Mouse (Mus musculus) MEL (cell line): ENCODE measurements around the gene Vsig2. TPM values are rescaled to one million over a fixed set of nuclear protein-coding genes. Genes with fewer than 3 reads are reported as not detected.

Experiments
- DNase-seq: peaks from one replicate; pipeline ENCODE4 v3.0.0; 2011; ENCODE audit warnings: low read depth, low spot score
- H3K27ac ChIP-seq: 2 replicates; pipeline ENCODE4 v1.5.1; 2012; ENCODE audit warnings: low read depth, mild to moderate bottlenecking, control low read depth, low read length, moderate library complexity; ENCODE audit not compliant: control insufficient read depth
- H3K27me3 ChIP-seq, 2 experiments: fragments of 150-350 bp in 1 of 2; sonication (generic) in 1 of 2; 2 replicates each; pipeline ENCODE4 v1.6.1; 2012; ENCODE audit warnings: low read length in 2 of 2, mild to moderate bottlenecking in 2 of 2, improper control_type of control experiment in 1 of 2, moderate library complexity in 1 of 2; ENCODE audit not compliant: insufficient read depth in 2 of 2, control insufficient read depth in 1 of 2
- H3K36me3 ChIP-seq, 2 experiments: 2 replicates each; pipeline ENCODE4 v1.6.1; 2012 to 2014; ENCODE audit warnings: low read length in 2 of 2, improper control_type of control experiment in 1 of 2, inconsistent platforms in 1 of 2, mild to moderate bottlenecking in 1 of 2; ENCODE audit not compliant: insufficient read depth in 2 of 2, control insufficient read depth in 1 of 2
- H3K4me1 ChIP-seq, 2 experiments: fragments of 150-350 bp in 1 of 2; sonication (generic) in 1 of 2; 2 replicates each; pipeline ENCODE4 v1.6.1; 2012; ENCODE audit warnings: low read length in 2 of 2, improper control_type of control experiment in 1 of 2, mild to moderate bottlenecking in 1 of 2; ENCODE audit not compliant: insufficient read depth in 2 of 2, control insufficient read depth in 1 of 2
- H3K4me3 ChIP-seq, 2 experiments: fragments of 150-350 bp in 1 of 2; sonication (generic) in 1 of 2; 2 replicates each; pipeline ENCODE4 v1.5.1; 2012; ENCODE audit warnings: low read depth in 2 of 2, low read length in 2 of 2, mild to moderate bottlenecking in 2 of 2, moderate library complexity in 2 of 2, control low read depth in 1 of 2, improper control_type of control experiment in 1 of 2; ENCODE audit not compliant: control insufficient read depth in 1 of 2, insufficient read depth in 1 of 2
- H3K79me2 ChIP-seq: 2 replicates; pipeline ENCODE4 v1.6.1; 2012; ENCODE audit warnings: mild to moderate bottlenecking, low read length, moderate library complexity; ENCODE audit not compliant: control insufficient read depth, poor library complexity, insufficient read depth
- H3K9ac ChIP-seq: 2 replicates; pipeline ENCODE4 v1.6.1; 2012; ENCODE audit warnings: low read depth, mild to moderate bottlenecking, control low read depth, low read length, moderate library complexity; ENCODE audit not compliant: control insufficient read depth, poor library complexity, severe bottlenecking
- H3K9me3 ChIP-seq: fragments of 150-350 bp; sonication (generic); replicated peaks from 2 replicates; pipeline ENCODE4 v1.6.1; 2012; ENCODE audit warnings: mild to moderate bottlenecking, low read length, improper control_type of control experiment, moderate library complexity; ENCODE audit not compliant: insufficient read depth
- BHLHE40 ChIP-seq: IDR thresholded peaks from 2 replicates; pipeline ENCODE4 v1.6.1; 2012; ENCODE audit warnings: low read depth, mild to moderate bottlenecking, inconsistent platforms, low read length, improper control_type of control experiment, borderline replicate concordance
- CHD2 ChIP-seq: IDR thresholded peaks from 2 replicates; pipeline ENCODE4 v1.6.1; 2011; ENCODE audit warnings: low read length, improper control_type of control experiment
- CTCF ChIP-seq, 3 experiments: IDR thresholded peaks in 2 of 3; conservative IDR thresholded peaks in 1 of 3; 2 replicates each; pipeline ENCODE4 v1.5.1; 2011 to 2012; ENCODE audit warnings: low read length in 3 of 3, low read depth in 2 of 3, mild to moderate bottlenecking in 2 of 3, improper control_type of control experiment in 1 of 3, inconsistent platforms in 1 of 3, mixed read lengths in 1 of 3, moderate library complexity in 1 of 3; ENCODE audit not compliant: control insufficient read depth in 1 of 3, insufficient read depth in 1 of 3, poor library complexity in 1 of 3, severe bottlenecking in 1 of 3
- ELF1 ChIP-seq: IDR thresholded peaks from 2 replicates; pipeline ENCODE4 v1.6.1; 2014; ENCODE audit warnings: low read depth, mild to moderate bottlenecking, inconsistent platforms, low read length, improper control_type of control experiment, moderate library complexity
- GABPA ChIP-seq: IDR thresholded peaks from 2 replicates; pipeline ENCODE4 v1.6.1; 2012; ENCODE audit warnings: low read depth, mild to moderate bottlenecking, inconsistent platforms, low read length, improper control_type of control experiment, moderate library complexity
- GATA1 ChIP-seq: IDR thresholded peaks from 2 replicates; pipeline ENCODE4 v1.6.1; 2011; ENCODE audit warnings: low read depth, low read length, improper control_type of control experiment
- MAFK ChIP-seq: IDR thresholded peaks from 2 replicates; pipeline ENCODE4 v1.6.1; 2011; ENCODE audit warnings: low read depth, mild to moderate bottlenecking, low read length, improper control_type of control experiment, borderline replicate concordance
- MXI1 ChIP-seq: IDR thresholded peaks from 2 replicates; pipeline ENCODE4 v1.6.1; 2011; ENCODE audit warnings: mild to moderate bottlenecking, low read depth, low read length, improper control_type of control experiment
- POLR2A ChIP-seq, 2 experiments: IDR thresholded peaks; 2 replicates each; pipeline ENCODE4 v1.6.1; 2011 to 2012; ENCODE audit warnings: low read length in 2 of 2, mild to moderate bottlenecking in 2 of 2, control low read depth in 1 of 2, improper control_type of control experiment in 1 of 2, low read depth in 1 of 2, moderate library complexity in 1 of 2; ENCODE audit not compliant: control insufficient read depth in 1 of 2, insufficient read depth in 1 of 2, poor library complexity in 1 of 2
- POLR2AphosphoS5 ChIP-seq: IDR thresholded peaks from 2 replicates; pipeline ENCODE4 v1.6.1; 2012; ENCODE audit warnings: low read depth, borderline replicate concordance, mild to moderate bottlenecking, inconsistent platforms, low read length, moderate library complexity, mixed read lengths
- RAD21 ChIP-seq: IDR thresholded peaks from 2 replicates; pipeline ENCODE4 v1.6.1; 2011; ENCODE audit warnings: mild to moderate bottlenecking, low read depth, low read length, improper control_type of control experiment
- RCOR1 ChIP-seq: IDR thresholded peaks from 2 replicates; pipeline ENCODE4 v1.6.1; 2012; ENCODE audit warnings: low read depth, mild to moderate bottlenecking, inconsistent platforms, low read length, improper control_type of control experiment
- TCF12 ChIP-seq: IDR thresholded peaks from 2 replicates; pipeline ENCODE4 v1.6.1; 2014; ENCODE audit warnings: low read depth, mild to moderate bottlenecking, inconsistent platforms, low read length, improper control_type of control experiment, moderate library complexity
- UBTF ChIP-seq: IDR thresholded peaks from 2 replicates; pipeline ENCODE4 v1.6.1; 2012; ENCODE audit warnings: low read depth, mild to moderate bottlenecking, inconsistent platforms, low read length, improper control_type of control experiment, moderate library complexity, borderline replicate concordance; ENCODE audit not compliant: insufficient read depth
- USF1 ChIP-seq: IDR thresholded peaks from 2 replicates; pipeline ENCODE4 v1.6.1; 2014; ENCODE audit warnings: low read depth, mild to moderate bottlenecking, inconsistent platforms, low read length, improper control_type of control experiment, moderate library complexity
- ZKSCAN1 ChIP-seq: IDR thresholded peaks from 2 replicates; pipeline ENCODE4 v1.6.1; 2012; ENCODE audit warnings: low read depth, mild to moderate bottlenecking, inconsistent platforms, low read length, improper control_type of control experiment, moderate library complexity
- polyA plus RNA-seq, 2 experiments: library from polyadenylated mRNA; stranded (reverse) in 1 of 2; unstranded in 1 of 2; fragments of >175 nt in 1 of 2; fragments of >200 nt in 1 of 2; gene quantifications; 2 replicates each; pipeline versions ENCODE4 v1.2.1 to v1.2.4; 2012; ENCODE audit warnings: low replicate concordance in 2 of 2, low read depth in 1 of 2; ENCODE audit not compliant: insufficient read length in 2 of 2, insufficient read depth in 1 of 2, missing spikeins in 1 of 2
- total RNA-seq: library from RNA; depleted of rRNA; stranded (reverse); fragments of 300-350 nt; gene quantifications from 2 replicates; pipeline ENCODE4 v1.2.3, GENCODE M21; 2012

The Vsig2 gene
- total and polyA plus RNA-seq, 3 experiments: 0.64 TPM; not detected in 2

DNA sequence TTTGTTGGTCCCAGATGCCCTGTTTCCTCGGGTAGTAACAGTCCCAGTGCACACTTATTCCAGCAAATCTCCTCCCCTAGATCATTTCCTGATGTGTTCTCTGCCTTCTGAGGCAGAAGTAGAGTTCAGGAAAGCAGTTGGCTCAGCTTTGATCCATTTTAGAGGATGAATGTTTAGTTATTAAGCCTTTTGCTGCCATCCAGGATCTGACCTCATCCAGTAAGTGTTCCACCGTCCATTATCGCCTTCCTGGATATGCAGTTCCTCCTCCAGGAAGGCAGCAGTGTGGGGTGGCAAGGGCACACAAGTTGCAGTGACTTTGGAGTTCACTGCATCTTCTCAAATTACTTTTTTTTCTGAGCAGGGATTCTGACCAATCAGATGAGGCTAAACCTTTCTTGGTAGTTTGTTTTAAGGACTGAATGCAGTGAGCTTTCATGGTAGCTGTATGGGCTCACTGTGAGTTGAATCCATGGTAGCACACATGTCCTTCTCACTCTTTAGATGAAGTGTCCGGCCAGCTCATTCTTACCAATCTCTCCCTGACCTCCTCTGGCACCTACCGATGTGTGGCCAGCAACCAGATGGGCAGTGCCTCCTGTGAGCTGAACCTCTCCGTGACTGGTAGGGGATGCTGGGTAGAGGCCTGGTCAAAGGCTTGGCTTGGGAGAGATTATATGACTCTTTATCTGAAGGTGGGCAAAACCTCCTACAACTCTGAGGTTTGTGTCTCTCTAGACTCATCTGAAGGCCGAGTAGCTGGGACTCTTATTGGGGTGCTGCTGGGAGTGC, 3.0 kb downstream of the Vsig2 start:
- DNase-seq: no peak
- Histone ChIP-seq H3K36me3 (no peaks in the 10 kb centered on the region), H3K9me3 (no peaks in the 10 kb centered on the region), H3K27ac (no peak overlapping the region), H3K4me3 (no peak overlapping the region), H3K4me1 (no peaks in the 10 kb centered on the region), H3K9ac (no peak overlapping the region), H3K27me3 (no peaks in the 10 kb centered on the region), H3K79me2 (no peaks in the 10 kb centered on the region)
- TF ChIP-seq POLR2AphosphoS5 (no peak), MAFK (no peak), RAD21 (no peak), ELF1 (no peak), RCOR1 (no peak), GABPA (no peak), UBTF (no peak), POLR2A (IDR thresholded peaks at IDR 0.05; ENCODE audit: control insufficient read depth in 1 of 2, insufficient read depth in 1 of 2, low read depth in 1 of 2, low read length in 2 of 2, poor library complexity in 1 of 2) (no peak), MXI1 (no peak), USF1 (no peak), BHLHE40 (no peak), TCF12 (no peak), ZKSCAN1 (no peak), CHD2 (no peak)

DNA sequence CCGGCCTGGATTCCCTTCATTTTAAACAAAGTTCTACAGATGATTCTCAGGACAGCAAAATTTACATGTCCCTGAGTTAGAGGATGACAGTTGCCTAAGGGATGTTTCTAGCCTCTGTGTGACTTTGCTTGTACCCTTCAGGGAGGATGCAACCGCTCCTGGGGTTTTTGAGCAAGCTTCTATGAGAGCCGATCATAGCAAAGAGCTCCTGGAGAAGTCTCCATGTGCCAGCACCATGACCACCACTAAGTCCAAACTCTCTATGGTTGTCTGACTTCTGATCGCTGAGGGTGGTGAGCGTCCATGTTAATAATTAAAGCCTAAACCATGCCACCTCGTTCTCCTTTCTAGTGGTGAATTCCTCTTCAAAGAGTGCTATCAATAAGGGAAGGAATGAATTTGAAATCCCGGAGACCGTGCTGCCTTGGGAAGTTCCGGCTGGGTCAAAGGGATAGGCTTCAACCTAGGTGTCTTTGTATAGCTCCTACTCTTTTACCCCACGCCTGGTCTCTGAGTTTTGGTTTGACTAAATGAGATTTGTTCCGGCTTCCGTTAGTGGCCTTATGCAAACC, 4.9 kb downstream of the Vsig2 start:
- TF ChIP-seq CTCF (IDR thresholded peaks at IDR 0.05 in 2 of 3, conservative IDR thresholded peaks at IDR 0.05 in 1 of 3; ENCODE audit: control insufficient read depth in 1 of 3, insufficient read depth in 1 of 3, low read depth in 2 of 3, low read length in 3 of 3, poor library complexity in 1 of 3, severe bottlenecking in 1 of 3) (no peak), GATA1 (no peak)
- no peaks in the 10 kb centered on the region for H3K4me1 ChIP-seq
- H3K36me3 ChIP-seq: no peaks in the 10 kb centered on the region
- no peak overlapping the region for H3K4me3 ChIP-seq
- H3K27ac ChIP-seq: no peak overlapping the region
- H3K9ac ChIP-seq: no peak overlapping the region
- no peaks in the 10 kb centered on the region for H3K9me3 ChIP-seq
- no peaks in the 10 kb centered on the region for H3K27me3 ChIP-seq
- no peaks in the 10 kb centered on the region for H3K79me2 ChIP-seq
- DNase-seq: no peak
